Mouse (Mus musculus) limb, embryonic 14.5 days (tissue): ENCODE measurements around the gene Fam187b. TPM values are rescaled to one million over a fixed set of nuclear protein-coding genes. Genes with fewer than 3 reads are reported as not detected.

Source experiments
- ATAC-seq: fragments of 200-750 bp; cut with Nextera tagmentation; 2 replicates; pipeline ENCODE4 v1.8.0; 2017; ENCODE audit warnings: low read depth, moderate number of reproducible peaks, moderate TSS enrichment; ENCODE audit not compliant: low FRiP score
- DNase-seq: peaks from one replicate; pipeline ENCODE4 v3.0.0-alpha.2; 2015; ENCODE audit warnings: low spot score
- H3K27ac ChIP-seq: fragments of 300-500 bp; sonication (generic); replicated peaks from 2 replicates; pipeline ENCODE4 v1.5.1; 2014; ENCODE audit warnings: low read depth, mild to moderate bottlenecking, low read length, moderate library complexity, mixed read lengths
- H3K27me3 ChIP-seq: fragments of 300-500 bp; sonication (generic); 2 replicates; pipeline ENCODE4 v1.6.1; 2014; ENCODE audit warnings: low read length, mixed read lengths; ENCODE audit not compliant: control insufficient read depth, insufficient read depth
- H3K36me3 ChIP-seq: fragments of 300-500 bp; sonication (generic); 2 replicates; pipeline ENCODE4 v1.6.1; 2014; ENCODE audit warnings: mild to moderate bottlenecking, low read length, moderate library complexity, mixed read lengths; ENCODE audit not compliant: control insufficient read depth, insufficient read depth
- H3K4me1 ChIP-seq: fragments of 300-500 bp; sonication (generic); 2 replicates; pipeline ENCODE4 v1.6.1; 2014; ENCODE audit warnings: antibody characterized with exemption, low read length, mixed read lengths; ENCODE audit not compliant: control insufficient read depth, insufficient read depth
- H3K4me2 ChIP-seq: fragments of 300-500 bp; sonication (generic); replicated peaks from 2 replicates; pipeline ENCODE4 v1.6.1; 2014; ENCODE audit warnings: low read depth, mild to moderate bottlenecking, low read length, moderate library complexity; ENCODE audit not compliant: severe bottlenecking
- H3K4me3 ChIP-seq: fragments of 300-500 bp; sonication (generic); replicated peaks from 2 replicates; pipeline ENCODE4 v1.5.1; 2014; ENCODE audit warnings: low read length
- H3K9ac ChIP-seq: fragments of 300-500 bp; sonication (generic); 2 replicates; pipeline ENCODE4 v1.6.1; 2014; ENCODE audit warnings: mild to moderate bottlenecking, low read depth, low read length, moderate library complexity; ENCODE audit not compliant: severe bottlenecking
- H3K9me3 ChIP-seq: fragments of 300-500 bp; sonication (generic); 2 replicates; pipeline ENCODE4 v1.6.1; 2016; ENCODE audit warnings: low read length; ENCODE audit not compliant: control insufficient read depth
- POLR2A ChIP-seq: fragments of 200-500 bp; IDR thresholded peaks from 2 replicates; pipeline ENCODE4 v1.8.0; 2012; ENCODE audit warnings: inconsistent platforms, mild to moderate bottlenecking, moderate library complexity, borderline replicate concordance; ENCODE audit not compliant: insufficient read depth, insufficient read length; ENCODE audit errors: extremely low read depth
- WGBS: fragments of 180-500 bp; shearing (Covaris S2); extraction: QIAGEN DNeasy Blood & Tissue Kit; methylation state at CpG from one replicate; pipeline ENCODE4 v1.1.7; 2014; 5-methylcytosine and 5-hydroxymethylcytosine counted together
- polyA plus RNA-seq, 2 experiments: library from polyadenylated mRNA; depleted of rRNA in 1 of 2; stranded (reverse) in 1 of 2; unstranded in 1 of 2; fragments of >200 nt; fragmentation: Nextera tagmentation in 1 of 2; extraction: Ambion mirVana in 1 of 2; gene quantifications; 2 replicates each; pipeline versions ENCODE4 v1.2.1 to v1.2.3; 2012 to 2014

Fam187b gene
- polyA plus RNA-seq, 2 experiments: 1.1 to 1.4 TPM

- H3K9me3 ChIP-seq: no peaks in the 10 kb centered on the region
- H3K4me2 ChIP-seq: no peak overlapping the region
- DNase-seq: no peak
- no peak overlapping the region for H3K9ac ChIP-seq
- 85% methylated on average over 5 of the region's 5 CpGs for WGBS
- TF ChIP-seq POLR2A: no peak
- no peak overlapping the region for H3K27ac ChIP-seq
- no peak overlapping the region for H3K4me3 ChIP-seq
- no peak for ATAC-seq
- peaks cover 5% of the 10 kb centered on the region; the same call in 1 of the 2 replicates for H3K4me1 ChIP-seq
- H3K27me3 ChIP-seq: no peaks in the 10 kb centered on the region
- H3K36me3 ChIP-seq: no peaks in the 10 kb centered on the region
Measured at GRCm38 (mm10) chr7:31012971-31013370, 39.4 kb downstream of the Fam187b start.

- no peaks in the 10 kb centered on the region for H3K36me3 ChIP-seq
- H3K27me3 ChIP-seq: no peaks in the 10 kb centered on the region
- peak; percentile 76; the same call in 1 of the 2 replicates for ATAC-seq
- DNase-seq: peak; percentile 84
- H3K27ac ChIP-seq: peak overlapping the region; percentile 8; the same call in 1 of the 2 replicates
- peaks cover 5% of the 10 kb centered on the region; the same call in 1 of the 2 replicates for H3K4me1 ChIP-seq
- H3K9ac ChIP-seq: no peak overlapping the region
- H3K4me3 ChIP-seq: no peak overlapping the region
- TF ChIP-seq POLR2A: no peak
- 29% methylated on average over 10 of the region's 10 CpGs for WGBS
- H3K4me2 ChIP-seq: no peak overlapping the region
- H3K9me3 ChIP-seq: no peaks in the 10 kb centered on the region
Measured at GRCm38 (mm10) chr7:31017104-31017901, 43.7 kb downstream of the Fam187b start.

- ATAC-seq: no peak
Measured at GRCm38 (mm10) chr7:31028609-31029008, 55.0 kb downstream of the Fam187b start.

GRCm38 (mm10) chr7:31030717-31031116, 57.1 kb downstream of the Fam187b start:
- H3K27me3 ChIP-seq: no peaks in the 10 kb centered on the region
- ATAC-seq (no peak), DNase-seq (no peak)
- no peaks in the 10 kb centered on the region for H3K9me3 ChIP-seq
- no peak overlapping the region for H3K27ac ChIP-seq
- no peaks in the 10 kb centered on the region; the same call in 1 of the 2 replicates for H3K4me1 ChIP-seq
- no peak for TF ChIP-seq POLR2A
- H3K36me3 ChIP-seq: no peaks in the 10 kb centered on the region
- 70% methylated on average over 2 of the region's 2 CpGs for WGBS
- no peak overlapping the region for H3K9ac ChIP-seq
- H3K4me2 ChIP-seq: no peak overlapping the region
- H3K4me3 ChIP-seq: no peak overlapping the region

More at GRCm38 (mm10) chr7:31028609-31029008, 55.0 kb downstream of the Fam187b start:
- Histone ChIP-seq H3K4me1 (no peaks in the 10 kb centered on the region), H3K4me2 (no peak overlapping the region), H3K27me3 (no peaks in the 10 kb centered on the region), H3K36me3 (no peaks in the 10 kb centered on the region), H3K9ac (no peak overlapping the region), H3K4me3 (no peak overlapping the region), H3K27ac (no peak overlapping the region), H3K9me3 (no peaks in the 10 kb centered on the region)
- 72% methylated on average over 8 of the region's 8 CpGs for WGBS
- no peak for TF ChIP-seq POLR2A
- no peak for DNase-seq

- 80% methylated on average over 7 of the region's 7 CpGs for WGBS
- H3K4me1 ChIP-seq: no peaks in the 10 kb centered on the region; the same call in 1 of the 2 replicates
Measured at GRCm38 (mm10) chr7:31031731-31032130, 58.1 kb downstream of the Fam187b start.

More at GRCm38 (mm10) chr7:31031731-31032130, 58.1 kb downstream of the Fam187b start:
- no peak overlapping the region for H3K9ac ChIP-seq
- no peak for DNase-seq
- no peak for ATAC-seq
- no peak for TF ChIP-seq POLR2A
- H3K27ac ChIP-seq: no peak overlapping the region
- no peaks in the 10 kb centered on the region for H3K36me3 ChIP-seq
- H3K9me3 ChIP-seq: no peaks in the 10 kb centered on the region
- H3K27me3 ChIP-seq: no peaks in the 10 kb centered on the region
- no peak overlapping the region for H3K4me3 ChIP-seq
- H3K4me2 ChIP-seq: no peak overlapping the region
